Mouse (Mus musculus) thymus, postnatal 36 days (tissue): ENCODE results near the gene Dpp9.

ENCODE experiments used
- DNase-seq, 2 experiments: peaks; one replicate each; pipeline ENCODE4 v3.0.0; 2022; ENCODE audit warnings: mixed read lengths in 2 of 2

The Dpp9 gene

GRCm38 (mm10) chr17:56137839-56138613, 80.7 kb downstream of the Dpp9 start:
- DNase-seq, result no peak
